Mouse (Mus musculus): ENCODE measurements around the gene Erg. TPM values are rescaled to one million over a fixed set of nuclear protein-coding genes. Genes with fewer than 3 reads are reported as not detected.

Erg gene
- 3.9 and 4.5 TPM in 2 replicates for polyA plus RNA-seq (2015; fragmentation: Nextera tagmentation; extraction: Ambion mirVana)

GRCm38 (mm10) chr16:95586311-95586602 lies at the start of gene Erg:
TSS of gene Erg (minus strand) at chr16:95586593.

Other genes with a start within 250 kb of the Erg start
- 31.1 and 32.2 TPM in 2 replicates for gene Ets2, start 115.5 kb upstream of the Erg start, polyA plus RNA-seq (2015; fragmentation: Nextera tagmentation; extraction: Ambion mirVana)

Measured in adrenal gland, postnatal 0 days (tissue).